Mouse (Mus musculus) small intestine, adult 2 months (tissue): ENCODE measurements around the gene Nans.

Experiments
- CTCF ChIP-seq: fragments of 200-500 bp; IDR thresholded peaks from 2 replicates; pipeline ENCODE4 v1.5.1; 2012; ENCODE audit warnings: low read depth, mild to moderate bottlenecking, control low read depth, inconsistent platforms, low read length, moderate library complexity, mixed read lengths; ENCODE audit not compliant: insufficient replicate concordance, insufficient read length; ENCODE audit errors: extremely low read depth
- POLR2A ChIP-seq: fragments of 200-500 bp; IDR thresholded peaks from 2 replicates; pipeline ENCODE4 v1.6.1; 2012; ENCODE audit warnings: low read depth, mild to moderate bottlenecking, control low read depth, inconsistent platforms, low read length, moderate library complexity

GRCm38 (mm10) chr4:46447461-46447860 is 41.6 kb upstream of the Nans start:
- TF ChIP-seq CTCF: no peak
- no peak for TF ChIP-seq POLR2A
